Mouse (Mus musculus) kidney, postnatal 36 days (tissue): ENCODE measurements around the gene Mphosph9.
A peak's percentile ranks its signal among the peaks of the same experiment; 100 is the strongest.
"Not testable (repeated sequence)": the region's sequence is repeated elsewhere in the genome, so short reads cannot be mapped to it uniquely, and the experiment has no call there.

ENCODE experiments used
- DNase-seq, 2 experiments: peaks; one replicate each; pipeline ENCODE4 v3.0.0; 2021 to 2022; ENCODE audit warnings: mixed read lengths in 2 of 2

Mphosph9 gene

GRCm38 (mm10) chr5:124341753-124342339 is 14.1 kb upstream of the Mphosph9 start:
- DNase-seq, result peak in 1 of 2 experiments; percentile 62

- no peak for DNase-seq
Observed at GRCm38 (mm10) chr5:124338791-124339190, 11.0 kb upstream of the Mphosph9 start.

- peak; percentile 44 to 54 for DNase-seq
Observed at GRCm38 (mm10) chr5:124337909-124338308, 10.1 kb upstream of the Mphosph9 start.

GRCm38 (mm10) chr5:124337103-124337502 is 9.3 kb upstream of the Mphosph9 start:
- no peak for DNase-seq

GRCm38 (mm10) chr5:124334392-124334791 is 6.6 kb upstream of the Mphosph9 start:
- DNase-seq, result peak; percentile 69 to 75

GRCm38 (mm10) chr5:124330086-124330485 is 2.3 kb upstream of the Mphosph9 start:
- no peak for DNase-seq

- DNase-seq, result no peak
Observed at GRCm38 (mm10) chr5:124326829-124327228, 943 bp downstream of the Mphosph9 start.

- no peak for DNase-seq
Observed at GRCm38 (mm10) chr5:124317648-124318047, 10.1 kb downstream of the Mphosph9 start.

GRCm38 (mm10) chr5:124315941-124316340 is 11.8 kb downstream of the Mphosph9 start:
- no peak for DNase-seq

GRCm38 (mm10) chr5:124315498-124315897 is 12.3 kb downstream of the Mphosph9 start:
- no peak for DNase-seq

- DNase-seq, result no peak
Observed at GRCm38 (mm10) chr5:124310091-124310490, 17.7 kb downstream of the Mphosph9 start.

GRCm38 (mm10) chr5:124309155-124309554 is 18.6 kb downstream of the Mphosph9 start:
- no peak for DNase-seq

GRCm38 (mm10) chr5:124302853-124303252 is 24.9 kb downstream of the Mphosph9 start:
- DNase-seq, result not testable (repeated sequence)

- no peak for DNase-seq
Observed at GRCm38 (mm10) chr5:124300132-124300531, 27.6 kb downstream of the Mphosph9 start.

GRCm38 (mm10) chr5:124299307-124299706 is 28.5 kb downstream of the Mphosph9 start:
- peak in 1 of 2 experiments; percentile 26 for DNase-seq

- DNase-seq, result peak in 1 of 2 experiments; percentile 1
Observed at GRCm38 (mm10) chr5:124296475-124296874, 31.3 kb downstream of the Mphosph9 start.

- no peak for DNase-seq
Observed at GRCm38 (mm10) chr5:124293967-124294366, 33.8 kb downstream of the Mphosph9 start.

GRCm38 (mm10) chr5:124290216-124290615 is 37.6 kb downstream of the Mphosph9 start:
- DNase-seq, result no peak

GRCm38 (mm10) chr5:124287616-124288247 is 40.0 kb downstream of the Mphosph9 start:
- DNase-seq, result no peak

- DNase-seq, result peak; percentile 20 to 56
Observed at GRCm38 (mm10) chr5:124284330-124284729, 43.4 kb downstream of the Mphosph9 start.

GRCm38 (mm10) chr5:124282854-124283253 is 44.9 kb downstream of the Mphosph9 start:
- no peak for DNase-seq

GRCm38 (mm10) chr5:124270226-124270625 is 57.5 kb downstream of the Mphosph9 start:
- no peak for DNase-seq

GRCm38 (mm10) chr5:124269661-124270060 is 58.1 kb downstream of the Mphosph9 start:
- DNase-seq, result no peak

- DNase-seq, result no peak
Observed at GRCm38 (mm10) chr5:124267652-124268051, 60.1 kb downstream of the Mphosph9 start.

- DNase-seq, result peak in 1 of 2 experiments; percentile 9
Observed at GRCm38 (mm10) chr5:124266821-124267220, 61.0 kb downstream of the Mphosph9 start.
